In the genomic region with DNA sequence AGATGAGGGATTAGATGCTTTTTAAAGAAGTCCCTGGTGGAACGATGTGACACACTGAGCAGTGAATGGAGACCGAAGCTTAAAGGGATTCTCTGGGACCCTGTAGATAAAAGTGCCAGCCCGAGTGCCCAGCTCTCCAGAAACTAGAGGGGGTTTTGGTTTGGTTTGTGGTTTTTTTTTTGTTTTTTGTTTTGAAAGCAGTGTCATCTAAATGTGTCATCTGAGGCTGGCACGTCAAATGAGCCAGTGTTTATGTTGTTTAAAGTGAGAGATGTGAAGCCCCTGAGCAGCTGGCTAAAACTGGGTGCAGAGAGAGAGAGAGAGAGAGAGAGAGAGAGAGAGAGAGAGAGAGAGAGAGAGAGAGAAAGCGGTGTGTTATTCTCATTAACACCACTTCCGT, we compare ENCODE assay signal across 18 mouse cellular contexts. TPM values are rescaled to one million over a fixed set of nuclear protein-coding genes. Genes with fewer than 3 reads are reported as not detected.
"Had no signal": no experiment of that assay in that cellular context is flagged by ENCODE, and none has a peak within 500 bp of the region (broad histone marks: within the 10 kb centered on the region; RNA-seq: fewer than 3 reads in every experiment).

No protein-coding gene starts in this region.

- ATAC-seq: lung, postnatal 0 days; midbrain, embryonic 13.5 days had no signal

- H3K4me2 ChIP-seq: liver, embryonic 11.5 days; liver, embryonic 15.5 days; midbrain, embryonic 13.5 days; neural tube, embryonic 12.5 days had no signal

- DNase-seq: kidney, adult 11 months; kidney, adult 9 months; kidney, postnatal 36 days; layer of hippocampus, adult 9-11 months; lung, adult 2 months; lung, postnatal 36 days; right cerebral cortex, postnatal 4 days; spleen, adult 18-20 months; thymus, postnatal 25 days had no signal

- H3K9me3 ChIP-seq: limb, embryonic 10.5 days; liver, embryonic 15.5 days; midbrain, embryonic 13.5 days; neural tube, embryonic 12.5 days had no signal

- H3K27ac ChIP-seq: kidney, postnatal 0 days; limb, embryonic 10.5 days; liver, embryonic 15.5 days; midbrain, embryonic 13.5 days; neural tube, embryonic 12.5 days had no signal

- H3K9ac ChIP-seq: liver, embryonic 15.5 days; midbrain, embryonic 13.5 days; neural tube, embryonic 12.5 days had no signal

- H3K27me3 ChIP-seq: liver, embryonic 15.5 days; midbrain, embryonic 13.5 days; neural tube, embryonic 12.5 days had no signal

- H3K36me3 ChIP-seq: midbrain, embryonic 13.5 days; neural tube, embryonic 12.5 days had no signal

- H3K4me3 ChIP-seq: limb, embryonic 10.5 days; liver, embryonic 15.5 days; midbrain, embryonic 13.5 days; neural tube, embryonic 12.5 days had no signal

RNA-seq across cellular contexts. Expression of gene Cd164l2, which starts 49.7 kb away (rescaled TPM):
- total RNA-seq: megakaryocyte progenitor cell, adult 5-6 weeks had no signal
- polyA plus RNA-seq: liver, embryonic 15.5 days had no signal

RNA-seq across cellular contexts. Expression of gene Gpr3, which starts 50.1 kb away (rescaled TPM):
- total RNA-seq: neutrophil, adult 5-6 weeks had no signal
- polyA plus RNA-seq: liver, embryonic 11.5 days; liver, embryonic 15.5 days; lung, postnatal 0 days had no signal
